Mouse (Mus musculus): ENCODE measurements around the gene Hoxb9. TPM values are rescaled to one million over a fixed set of nuclear protein-coding genes. Genes with fewer than 3 reads are reported as not detected.
A peak's percentile ranks its signal among the peaks of the same experiment; 100 is the strongest.

The Hoxb9 gene
- polyA plus RNA-seq, 1 experiment from 2014 or later: 21.5 TPM

GRCm38 (mm10) chr11:96295092-96295835 is 24.0 kb downstream of the Hoxb9 start:
- H3K9me3 ChIP-seq (ENCODE audit: low read length): no peaks in the 10 kb centered on the region
- peak; percentile 41 for ATAC-seq (ENCODE audit: low FRiP score, low TSS enrichment)
- WGBS: under 1% methylated on average over 30 of the region's 30 CpGs
- peak overlapping the region; percentile 98 for H3K9ac ChIP-seq (replicated peaks; ENCODE audit: low read length)
- H3K4me3 ChIP-seq (ENCODE audit: low read length): peak overlapping the region; percentile 71
- H3K4me2 ChIP-seq (replicated peaks; ENCODE audit: low read depth, low read length): peak overlapping the region; percentile 90
- peak overlapping the region; percentile 99 for H3K27ac ChIP-seq (ENCODE audit: low read length)
- H3K36me3 ChIP-seq (ENCODE audit: insufficient read depth, low read length): no peaks in the 10 kb centered on the region
- peaks cover 54% of the 10 kb centered on the region for H3K4me1 ChIP-seq (ENCODE audit: insufficient read depth, low read length)
- H3K27me3 ChIP-seq (ENCODE audit: insufficient read depth, low read length): no peaks in the 10 kb centered on the region

DNA sequence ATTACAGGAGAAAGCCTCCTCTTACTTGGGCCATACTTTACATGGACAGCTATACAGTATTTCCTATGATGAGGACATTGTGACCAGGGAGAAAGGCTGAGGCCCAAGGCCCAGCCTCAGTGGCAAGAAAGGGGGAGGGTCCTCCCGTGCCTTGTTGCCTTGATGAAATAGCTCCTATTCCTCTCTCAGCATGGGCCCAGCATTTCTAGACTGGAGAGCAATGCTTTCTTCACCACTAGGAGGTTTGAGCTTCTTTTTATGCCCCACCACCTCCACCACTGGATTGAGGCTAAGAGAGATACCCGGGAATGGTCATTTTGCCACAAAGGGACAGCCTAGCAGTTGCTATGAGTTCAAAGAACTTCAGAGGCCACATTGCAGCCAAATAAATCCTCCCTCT is 25.7 kb downstream of the Hoxb9 start:
- WGBS: 25% methylated on average over 2 of the region's 2 CpGs
- peak overlapping the region; percentile 98 for H3K9ac ChIP-seq (replicated peaks; ENCODE audit: low read length)
- H3K4me1 ChIP-seq (ENCODE audit: insufficient read depth, low read length): peaks cover 56% of the 10 kb centered on the region
- H3K27me3 ChIP-seq (ENCODE audit: insufficient read depth, low read length): no peaks in the 10 kb centered on the region
- H3K27ac ChIP-seq (ENCODE audit: low read length): peak overlapping the region; percentile 99
- H3K36me3 ChIP-seq (ENCODE audit: insufficient read depth, low read length): 0 out of 2 replicates have a peak, but pooled peaks cover 5% of the 10 kb centered on the region
- peak overlapping the region; percentile 90 for H3K4me2 ChIP-seq (replicated peaks; ENCODE audit: low read depth, low read length)
- peak overlapping the region; percentile 71 for H3K4me3 ChIP-seq (ENCODE audit: low read length)
- ATAC-seq (ENCODE audit: low FRiP score, low TSS enrichment): no peak
- H3K9me3 ChIP-seq (ENCODE audit: low read length): no peaks in the 10 kb centered on the region

GRCm38 (mm10) chr11:96297428-96297827 is 26.2 kb downstream of the Hoxb9 start:
- Histone ChIP-seq H3K4me3 (ENCODE audit: low read length) (peak overlapping the region; percentile 71), H3K4me1 (ENCODE audit: insufficient read depth, low read length) (peaks cover 60% of the 10 kb centered on the region), H3K9ac (replicated peaks; ENCODE audit: low read length) (peak overlapping the region; percentile 98), H3K27ac (ENCODE audit: low read length) (peak overlapping the region; percentile 99), H3K27me3 (ENCODE audit: insufficient read depth, low read length) (no peaks in the 10 kb centered on the region), H3K4me2 (replicated peaks; ENCODE audit: low read depth, low read length) (peak overlapping the region; percentile 90), H3K36me3 (ENCODE audit: insufficient read depth, low read length) (0 out of 2 replicates have a peak, but pooled peaks cover 5% of the 10 kb centered on the region), H3K9me3 (ENCODE audit: low read length) (no peaks in the 10 kb centered on the region)
- no peak for ATAC-seq (ENCODE audit: low FRiP score, low TSS enrichment)
- WGBS: 31% methylated on average over 3 of the region's 3 CpGs

GRCm38 (mm10) chr11:96297968-96298635 is 26.8 kb downstream of the Hoxb9 start:
- H3K27ac ChIP-seq (ENCODE audit: low read length): peak overlapping the region; percentile 99
- peak overlapping the region; percentile 90 for H3K4me2 ChIP-seq (replicated peaks; ENCODE audit: low read depth, low read length)
- H3K36me3 ChIP-seq (ENCODE audit: insufficient read depth, low read length): 0 out of 2 replicates have a peak, but pooled peaks cover 5% of the 10 kb centered on the region
- peak overlapping the region; percentile 71 for H3K4me3 ChIP-seq (ENCODE audit: low read length)
- peak overlapping the region; percentile 98 for H3K9ac ChIP-seq (replicated peaks; ENCODE audit: low read length)
- H3K27me3 ChIP-seq (ENCODE audit: insufficient read depth, low read length): no peaks in the 10 kb centered on the region
- WGBS: 10% methylated on average over 11 of the region's 11 CpGs
- ATAC-seq (ENCODE audit: low FRiP score, low TSS enrichment): no peak
- no peaks in the 10 kb centered on the region for H3K9me3 ChIP-seq (ENCODE audit: low read length)
- peaks cover 66% of the 10 kb centered on the region for H3K4me1 ChIP-seq (ENCODE audit: insufficient read depth, low read length)

GRCm38 (mm10) chr11:96298895-96299667 is 27.8 kb downstream of the Hoxb9 start:
- peak overlapping the region; percentile 90 for H3K4me2 ChIP-seq (replicated peaks; ENCODE audit: low read depth, low read length)
- peak overlapping the region; percentile 71 for H3K4me3 ChIP-seq (ENCODE audit: low read length)
- peak; percentile 42 for ATAC-seq (ENCODE audit: low FRiP score, low TSS enrichment)
- under 1% methylated on average over 63 of the region's 66 CpGs for whole genome bisulfite sequencing
- H3K27ac ChIP-seq (ENCODE audit: low read length): peak overlapping the region; percentile 99
- no peaks in the 10 kb centered on the region for H3K27me3 ChIP-seq (ENCODE audit: insufficient read depth, low read length)
- H3K9me3 ChIP-seq (ENCODE audit: low read length): no peaks in the 10 kb centered on the region
- 0 out of 2 replicates have a peak, but pooled peaks cover 5% of the 10 kb centered on the region for H3K36me3 ChIP-seq (ENCODE audit: insufficient read depth, low read length)
- peak overlapping the region; percentile 98 for H3K9ac ChIP-seq (replicated peaks; ENCODE audit: low read length)
- peaks cover 69% of the 10 kb centered on the region for H3K4me1 ChIP-seq (ENCODE audit: insufficient read depth, low read length)

DNA sequence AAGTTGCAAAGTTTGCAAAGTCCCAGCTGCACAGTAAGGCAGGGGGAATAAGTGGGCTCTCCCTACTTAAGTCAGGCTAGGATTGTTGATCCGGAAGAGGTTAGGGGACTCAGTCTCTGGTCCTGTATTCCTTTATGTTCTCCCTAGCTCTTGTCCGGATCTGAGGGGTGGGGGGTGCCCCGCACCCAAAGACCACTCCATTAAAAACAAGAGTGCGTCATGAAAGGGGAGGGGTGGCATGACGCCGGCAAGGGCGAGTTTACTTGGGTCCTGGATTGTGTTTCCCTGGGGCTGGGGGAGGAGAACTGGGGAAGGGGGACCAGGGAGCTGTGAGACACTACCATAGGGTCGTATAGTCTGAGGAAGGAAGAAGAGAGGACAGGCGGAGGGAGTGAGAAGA is 28.5 kb downstream of the Hoxb9 start:
- H3K4me2 ChIP-seq (replicated peaks; ENCODE audit: low read depth, low read length): peak overlapping the region; percentile 90
- no peak for ATAC-seq (ENCODE audit: low FRiP score, low TSS enrichment)
- peaks cover 69% of the 10 kb centered on the region for H3K4me1 ChIP-seq (ENCODE audit: insufficient read depth, low read length)
- 7% methylated on average over 9 of the region's 9 CpGs for WGBS
- peak overlapping the region; percentile 98 for H3K9ac ChIP-seq (replicated peaks; ENCODE audit: low read length)
- H3K4me3 ChIP-seq (ENCODE audit: low read length): peak overlapping the region; percentile 71
- no peaks in the 10 kb centered on the region for H3K27me3 ChIP-seq (ENCODE audit: insufficient read depth, low read length)
- H3K27ac ChIP-seq (ENCODE audit: low read length): peak overlapping the region; percentile 99
- no peaks in the 10 kb centered on the region for H3K9me3 ChIP-seq (ENCODE audit: low read length)
- peaks cover 5% of the 10 kb centered on the region; the same call in 1 of the 2 replicates for H3K36me3 ChIP-seq (ENCODE audit: insufficient read depth, low read length)

DNA sequence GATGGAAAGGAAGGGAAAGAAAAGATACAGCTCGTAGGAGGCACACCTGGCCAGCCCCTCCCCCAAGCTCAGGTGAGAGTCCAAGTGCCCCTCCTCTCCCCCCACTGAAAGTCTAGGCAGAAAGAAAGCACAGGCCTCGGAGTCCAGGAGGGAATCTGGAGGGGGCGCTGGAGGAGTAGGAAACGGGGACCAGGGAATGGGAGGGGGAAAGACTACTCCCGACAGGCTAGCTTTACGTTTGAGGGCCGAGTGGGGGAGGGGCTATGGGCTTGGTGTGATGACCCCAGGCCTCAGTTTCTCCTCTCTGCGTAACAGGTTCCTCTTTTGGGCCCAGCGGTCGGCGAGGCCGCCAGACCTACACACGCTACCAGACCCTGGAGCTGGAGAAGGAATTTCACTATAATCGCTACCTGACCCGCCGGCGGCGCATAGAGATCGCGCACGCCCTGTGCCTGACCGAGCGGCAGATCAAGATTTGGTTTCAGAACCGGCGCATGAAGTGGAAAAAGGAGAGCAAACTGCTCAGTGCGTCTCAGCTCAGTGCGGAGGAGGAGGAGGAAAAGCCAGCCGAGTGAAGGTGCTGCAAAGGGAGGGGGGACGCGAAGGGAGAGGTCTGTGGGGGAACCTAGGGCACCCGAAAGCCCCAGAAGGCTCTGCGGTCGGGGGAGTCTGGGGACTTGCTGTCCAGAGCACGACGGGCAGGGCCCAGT is 29.3 kb downstream of the Hoxb9 start:
- H3K4me1 ChIP-seq (ENCODE audit: insufficient read depth, low read length): peaks cover 74% of the 10 kb centered on the region

GRCm38 (mm10) chr11:96301064-96301431 is 29.8 kb downstream of the Hoxb9 start:
- Histone ChIP-seq H3K4me2 (replicated peaks; ENCODE audit: low read depth, low read length) (peak overlapping the region; percentile 90), H3K4me1 (ENCODE audit: insufficient read depth, low read length) (peaks cover 74% of the 10 kb centered on the region), H3K27ac (ENCODE audit: low read length) (peak overlapping the region; percentile 99), H3K4me3 (ENCODE audit: low read length) (peak overlapping the region; percentile 71), H3K9ac (replicated peaks; ENCODE audit: low read length) (peak overlapping the region; percentile 98), H3K36me3 (ENCODE audit: insufficient read depth, low read length) (peaks cover 5% of the 10 kb centered on the region; the same call in 1 of the 2 replicates), H3K9me3 (ENCODE audit: low read length) (no peaks in the 10 kb centered on the region), H3K27me3 (ENCODE audit: insufficient read depth, low read length) (no peaks in the 10 kb centered on the region)
- WGBS: 22% methylated on average over 10 of the region's 10 CpGs
- ATAC-seq (ENCODE audit: low FRiP score, low TSS enrichment): no peak

More for the DNA sequence above, 29.3 kb downstream of the Hoxb9 start:
- Histone ChIP-seq H3K4me2 (replicated peaks; ENCODE audit: low read depth, low read length) (peak overlapping the region; percentile 90), H3K36me3 (ENCODE audit: insufficient read depth, low read length) (peaks cover 5% of the 10 kb centered on the region; the same call in 1 of the 2 replicates), H3K9ac (replicated peaks; ENCODE audit: low read length) (peak overlapping the region; percentile 98), H3K27ac (ENCODE audit: low read length) (peak overlapping the region; percentile 99), H3K9me3 (ENCODE audit: low read length) (no peaks in the 10 kb centered on the region), H3K27me3 (ENCODE audit: insufficient read depth, low read length) (no peaks in the 10 kb centered on the region), H3K4me3 (ENCODE audit: low read length) (peak overlapping the region; percentile 71)
- WGBS: 13% methylated on average over 35 of the region's 35 CpGs
- ATAC-seq (ENCODE audit: low FRiP score, low TSS enrichment): 0 out of 2 replicates have a peak, but pooled peaks have one; percentile 16

DNA sequence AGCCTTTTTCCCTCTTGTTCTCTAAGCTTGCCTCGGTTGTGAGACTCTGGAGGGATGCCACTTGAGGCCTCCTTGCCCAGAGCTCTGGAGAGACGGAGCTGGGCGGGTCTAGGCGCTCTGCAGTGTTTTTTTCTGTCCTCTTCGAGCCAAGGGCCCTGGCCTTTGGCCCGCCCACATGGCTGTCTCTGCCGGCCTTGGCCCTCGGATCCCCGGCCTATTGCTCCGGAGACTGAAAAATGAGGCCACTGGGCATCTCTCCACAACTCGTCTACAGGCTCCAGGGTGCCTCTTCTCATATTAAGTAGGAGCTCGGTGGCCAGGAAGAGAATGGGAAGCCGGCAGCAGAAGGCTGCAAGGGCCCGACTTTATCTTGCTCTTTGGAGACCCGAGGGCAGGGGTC is 30.6 kb downstream of the Hoxb9 start:
- H3K9ac ChIP-seq (replicated peaks; ENCODE audit: low read length): peak overlapping the region; percentile 90
- H3K27me3 ChIP-seq (ENCODE audit: insufficient read depth, low read length): no peaks in the 10 kb centered on the region
- 8% methylated on average over 15 of the region's 15 CpGs for WGBS
- peaks cover 73% of the 10 kb centered on the region for H3K4me1 ChIP-seq (ENCODE audit: insufficient read depth, low read length)
- ATAC-seq (ENCODE audit: low FRiP score, low TSS enrichment): no peak
- peak overlapping the region; percentile 90 for H3K4me2 ChIP-seq (replicated peaks; ENCODE audit: low read depth, low read length)
- H3K27ac ChIP-seq (ENCODE audit: low read length): peak overlapping the region; percentile 99
- peak overlapping the region; percentile 71 for H3K4me3 ChIP-seq (ENCODE audit: low read length)
- H3K9me3 ChIP-seq (ENCODE audit: low read length): no peaks in the 10 kb centered on the region
- H3K36me3 ChIP-seq (ENCODE audit: insufficient read depth, low read length): peaks cover 5% of the 10 kb centered on the region; the same call in 1 of the 2 replicates

Data from kidney, embryonic 16.5 days (tissue).